Mouse (Mus musculus) liver, postnatal 0 days (tissue): ENCODE measurements around the gene Ryr3. TPM values are rescaled to one million over a fixed set of nuclear protein-coding genes. Genes with fewer than 3 reads are reported as not detected.

Experiments
- ATAC-seq: fragments of 200-750 bp; cut with Nextera tagmentation; 2 replicates; pipeline ENCODE4 v1.8.0; 2017; ENCODE audit warnings: mild to moderate bottlenecking, moderate library complexity
- DNase-seq: peaks from one replicate; pipeline ENCODE4 v3.0.0-alpha.2; 2016
- H3K27ac ChIP-seq: fragments of 300-500 bp; sonication (generic); 2 replicates; pipeline ENCODE4 v1.5.1; 2014; ENCODE audit warnings: antibody characterized with exemption, moderate library complexity, mild to moderate bottlenecking, low read depth
- H3K27me3 ChIP-seq: fragments of 300-500 bp; sonication (generic); 2 replicates; pipeline ENCODE4 v1.6.1; 2014; ENCODE audit warnings: low read length, control low read depth, mixed read lengths; ENCODE audit not compliant: insufficient read depth
- H3K36me3 ChIP-seq: fragments of 300-500 bp; sonication (generic); replicated peaks from 2 replicates; pipeline ENCODE4 v1.6.1; 2014; ENCODE audit warnings: mild to moderate bottlenecking, control low read depth, low read length, moderate library complexity, mixed read lengths; ENCODE audit not compliant: insufficient read depth
- H3K4me1 ChIP-seq: fragments of 300-500 bp; sonication (generic); 2 replicates; pipeline ENCODE4 v1.6.1; 2014; ENCODE audit warnings: antibody characterized with exemption, mild to moderate bottlenecking, control low read depth; ENCODE audit not compliant: insufficient read depth
- H3K4me2 ChIP-seq: fragments of 300-500 bp; sonication (generic); 2 replicates; pipeline ENCODE4 v1.6.1; 2014; ENCODE audit warnings: low read depth, mild to moderate bottlenecking, low read length, moderate library complexity, mixed read lengths
- H3K4me3 ChIP-seq: fragments of 300-500 bp; sonication (generic); 2 replicates; pipeline ENCODE4 v1.5.1; 2014; ENCODE audit warnings: low read depth, low read length
- H3K9ac ChIP-seq: fragments of 300-500 bp; sonication (generic); replicated peaks from 2 replicates; pipeline ENCODE4 v1.6.1; 2014; ENCODE audit warnings: mild to moderate bottlenecking, moderate library complexity
- H3K9me3 ChIP-seq: fragments of 300-500 bp; sonication (generic); 2 replicates; pipeline ENCODE4 v1.6.1; 2016; ENCODE audit warnings: mild to moderate bottlenecking, control low read depth, low read length, mixed read lengths
- CTCF ChIP-seq: sonication (generic); IDR thresholded peaks from 2 replicates; pipeline ENCODE4 v1.5.1; 2016; ENCODE audit warnings: antibody characterized with exemption, low read depth
- EP300 ChIP-seq: IDR thresholded peaks from 2 replicates; pipeline ENCODE4 v1.6.1; 2016; ENCODE audit warnings: antibody characterized with exemption, low read depth, mild to moderate bottlenecking
- WGBS: fragments of 180-500 bp; shearing (Covaris S2); extraction: QIAGEN DNeasy Blood & Tissue Kit; methylation state at CpG from one replicate; pipeline ENCODE4 v1.1.7; 2014; ENCODE audit not compliant: insufficient replicate concordance; 5-methylcytosine and 5-hydroxymethylcytosine counted together
- polyA plus RNA-seq: library from polyadenylated mRNA; unstranded; fragments of >200 nt; fragmentation: Nextera tagmentation; extraction: Ambion mirVana; gene quantifications from 2 replicates; pipeline ENCODE4 v1.2.1, GENCODE M21; 2015

Gene Ryr3
- polyA plus RNA-seq, 1 experiment from 2014 or later, result not detected

DNA sequence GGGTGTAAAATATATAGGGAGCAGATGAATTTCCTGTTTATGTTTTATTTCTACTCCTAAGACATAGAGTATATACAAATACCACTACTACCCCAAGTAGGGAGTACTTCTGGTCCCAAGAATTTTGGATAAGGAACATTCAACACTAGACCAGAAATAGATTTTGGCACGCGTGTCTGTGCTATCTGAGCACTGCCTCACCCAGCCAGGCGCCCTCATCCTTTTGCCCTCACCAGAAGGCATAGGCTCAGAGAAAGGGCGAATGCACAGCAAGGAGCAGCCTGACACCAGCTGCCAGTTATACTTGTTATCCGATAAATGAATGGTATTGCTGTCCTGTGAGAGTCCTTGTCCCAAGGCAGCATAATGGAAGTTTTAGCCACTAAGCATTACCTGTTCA is 579.7 kb downstream of the Ryr3 start:
- H3K9ac ChIP-seq, result no peak overlapping the region
- H3K27ac ChIP-seq, result no peak overlapping the region
- H3K4me1 ChIP-seq, result no peaks in the 10 kb centered on the region
- no peak for ATAC-seq
- H3K4me3 ChIP-seq, result no peak overlapping the region
- DNase-seq, result no peak
- no peaks in the 10 kb centered on the region for H3K36me3 ChIP-seq
- WGBS, result 81% methylated on average over 5 of the region's 5 CpGs
- TF ChIP-seq CTCF (no peak), EP300 (no peak)
- no peaks in the 10 kb centered on the region for H3K27me3 ChIP-seq
- no peak overlapping the region for H3K4me2 ChIP-seq
- no peaks in the 10 kb centered on the region for H3K9me3 ChIP-seq

DNA sequence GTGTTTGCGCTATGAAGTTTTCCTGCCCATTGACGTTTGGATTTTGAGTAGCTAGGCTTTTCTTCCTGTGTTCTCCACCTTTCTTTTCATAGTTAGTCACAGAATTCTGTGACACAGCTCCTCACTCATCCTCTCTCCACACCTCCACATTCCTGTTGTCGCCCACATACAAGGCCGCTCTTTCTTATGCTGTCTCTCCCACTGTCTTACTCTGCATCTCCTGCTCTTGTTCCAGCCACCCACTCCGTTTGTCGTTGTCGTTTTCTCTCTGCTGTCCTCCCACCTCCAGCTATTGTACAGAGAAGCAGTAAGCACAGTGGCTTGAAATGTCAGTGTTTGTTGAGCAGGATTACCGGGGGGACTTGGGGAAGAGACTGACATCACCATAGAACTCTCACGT is 584.4 kb downstream of the Ryr3 start:
- ATAC-seq (no peak), DNase-seq (no peak)
- no peaks in the 10 kb centered on the region for H3K9me3 ChIP-seq
- no peak overlapping the region for H3K4me3 ChIP-seq
- H3K4me1 ChIP-seq, result no peaks in the 10 kb centered on the region
- no peak overlapping the region for H3K9ac ChIP-seq
- 0 out of 2 replicates have a peak, but pooled peaks cover 8% of the 10 kb centered on the region for H3K36me3 ChIP-seq
- H3K27ac ChIP-seq, result no peak overlapping the region
- no peaks in the 10 kb centered on the region for H3K27me3 ChIP-seq
- no peak overlapping the region for H3K4me2 ChIP-seq
- 85% methylated on average over 9 of the region's 9 CpGs for WGBS
- TF ChIP-seq EP300, result no peak
- no peak for TF ChIP-seq CTCF

DNA sequence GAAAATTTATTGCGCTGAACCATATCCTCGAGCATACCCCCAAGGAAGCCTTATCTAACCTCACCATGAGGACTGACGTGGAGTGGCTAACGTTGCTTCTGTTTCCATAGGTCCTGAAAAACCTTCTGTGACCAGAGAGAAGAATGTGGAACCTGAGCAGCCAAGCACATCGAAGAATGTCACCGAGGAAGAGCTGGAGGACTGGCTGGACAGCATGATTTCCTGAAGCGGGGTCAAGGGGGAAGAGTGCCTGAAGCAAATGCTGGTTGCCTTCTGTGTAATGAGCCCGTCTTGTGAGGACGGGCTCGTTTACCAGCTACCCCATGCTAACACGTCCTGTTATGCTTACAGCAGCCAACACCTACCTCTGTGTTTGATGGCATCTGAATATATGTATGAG is 586.2 kb downstream of the Ryr3 start:
- Histone ChIP-seq H3K4me3 (no peak overlapping the region), H3K4me2 (no peak overlapping the region), H3K27ac (no peak overlapping the region), H3K9ac (no peak overlapping the region), H3K27me3 (no peaks in the 10 kb centered on the region), H3K4me1 (no peaks in the 10 kb centered on the region), H3K36me3 (0 out of 2 replicates have a peak, but pooled peaks cover 8% of the 10 kb centered on the region), H3K9me3 (no peaks in the 10 kb centered on the region)
- 73% methylated on average over 11 of the region's 11 CpGs for WGBS
- no peak for TF ChIP-seq CTCF
- TF ChIP-seq EP300, result no peak
- ATAC-seq, result no peak
- DNase-seq, result no peak

DNA sequence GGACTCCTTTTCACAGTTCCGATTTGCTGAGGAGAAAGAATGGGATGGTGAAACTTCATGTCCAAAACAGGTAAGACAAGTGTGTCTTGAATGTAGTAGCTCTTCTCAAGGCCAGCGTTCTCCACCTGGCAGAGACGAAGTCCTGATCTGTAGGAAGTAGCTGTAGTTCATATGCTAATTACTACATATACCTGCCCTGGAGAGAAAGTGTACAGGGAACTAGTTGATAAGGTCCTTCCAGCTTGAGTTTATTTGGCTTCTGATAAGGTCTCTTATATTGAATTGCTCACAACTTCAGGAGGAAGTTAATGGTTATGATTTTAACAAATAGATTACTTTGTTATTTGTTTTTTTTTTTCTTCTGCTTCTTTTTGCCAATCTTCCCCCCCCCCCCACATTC is 591.7 kb downstream of the Ryr3 start:
- no peak for TF ChIP-seq EP300
- no peak for TF ChIP-seq CTCF
- DNase-seq (no peak), ATAC-seq (no peak)
- no peaks in the 10 kb centered on the region for H3K4me1 ChIP-seq
- 0 out of 2 replicates have a peak, but pooled peaks cover 3% of the 10 kb centered on the region for H3K36me3 ChIP-seq
- H3K9me3 ChIP-seq, result no peaks in the 10 kb centered on the region
- H3K27me3 ChIP-seq, result no peaks in the 10 kb centered on the region
- H3K4me2 ChIP-seq, result no peak overlapping the region
- H3K4me3 ChIP-seq, result no peak overlapping the region
- H3K9ac ChIP-seq, result no peak overlapping the region
- 86% methylated on average over 3 of the region's 3 CpGs for WGBS
- no peak overlapping the region for H3K27ac ChIP-seq

DNA sequence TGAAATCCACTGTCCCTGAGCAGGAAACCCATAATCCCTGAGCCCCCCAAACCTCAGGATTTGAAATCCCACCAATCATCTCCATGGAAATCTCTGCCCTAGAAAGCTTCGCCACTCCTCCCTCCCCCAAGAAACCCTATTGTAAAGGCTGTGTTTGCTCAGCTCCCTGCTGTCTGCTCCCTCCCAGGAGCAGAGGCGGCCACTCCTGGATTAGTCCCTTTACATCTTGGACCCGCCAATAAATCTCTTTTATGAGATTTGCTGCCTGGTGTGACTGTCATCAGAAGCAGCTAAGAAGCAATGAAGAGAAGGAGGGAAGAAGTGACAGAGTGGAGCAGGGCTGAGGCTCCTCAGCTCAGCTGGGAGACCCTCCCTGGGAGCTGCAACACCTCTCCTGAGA is 599.7 kb downstream of the Ryr3 start:
- Histone ChIP-seq H3K27ac (no peak overlapping the region), H3K27me3 (no peaks in the 10 kb centered on the region), H3K9me3 (no peaks in the 10 kb centered on the region), H3K36me3 (no peaks in the 10 kb centered on the region), H3K9ac (no peak overlapping the region), H3K4me1 (no peaks in the 10 kb centered on the region), H3K4me2 (no peak overlapping the region), H3K4me3 (no peak overlapping the region)
- no peak for ATAC-seq
- 73% methylated on average over 3 of the region's 3 CpGs for WGBS
- TF ChIP-seq EP300 (no peak), CTCF (no peak)
- no peak for DNase-seq

DNA sequence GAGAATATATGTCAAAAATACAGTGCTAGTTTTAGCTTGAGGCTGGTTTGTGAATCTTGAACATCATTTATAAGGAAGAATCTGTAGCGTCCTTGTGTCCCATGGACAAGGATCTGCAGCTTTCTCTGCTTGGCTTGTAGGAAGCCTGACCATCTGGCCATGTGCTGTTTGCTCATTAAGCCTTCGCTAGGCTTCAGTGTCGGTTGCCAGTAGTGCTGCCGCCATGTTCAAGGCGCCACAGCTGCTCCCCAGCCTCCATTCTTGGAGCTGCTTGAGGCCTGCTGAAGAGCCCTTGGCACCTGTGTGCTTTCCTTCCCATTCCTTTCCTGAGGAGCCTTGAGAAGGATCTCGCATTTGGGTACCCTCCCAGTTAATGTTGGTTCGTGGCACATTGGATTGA is 602.5 kb downstream of the Ryr3 start:
- WGBS, result 84% methylated on average over 7 of the region's 7 CpGs
- no peak for TF ChIP-seq CTCF

DNA sequence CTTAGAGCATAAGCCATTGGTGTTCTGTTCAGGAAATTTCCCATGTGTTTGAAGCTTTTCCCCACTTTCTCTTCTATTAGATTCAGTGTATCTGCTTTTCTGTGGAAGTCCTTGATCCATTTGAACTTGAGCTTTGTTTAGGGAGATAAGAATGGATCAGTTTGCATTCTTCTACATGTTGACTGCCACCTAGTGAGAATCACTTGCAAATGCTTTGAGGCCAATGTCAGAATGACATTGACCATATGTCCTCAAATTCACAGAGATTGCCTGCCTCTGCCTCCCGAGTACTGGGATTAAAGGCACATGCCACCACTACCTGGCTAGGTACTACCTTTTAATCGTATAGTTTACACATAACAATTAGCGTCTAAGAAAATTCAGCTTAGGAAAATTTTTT is 604.3 kb downstream of the Ryr3 start:
- Histone ChIP-seq H3K4me3 (no peak overlapping the region), H3K27me3 (no peaks in the 10 kb centered on the region), H3K4me2 (no peak overlapping the region), H3K27ac (no peak overlapping the region), H3K4me1 (no peaks in the 10 kb centered on the region), H3K9ac (no peak overlapping the region), H3K36me3 (no peaks in the 10 kb centered on the region), H3K9me3 (peaks cover 2% of the 10 kb centered on the region; the same call in 1 of the 2 replicates)
- ATAC-seq (no peak), DNase-seq (no peak)
- TF ChIP-seq EP300, result no peak
- TF ChIP-seq CTCF, result peak; percentile 53
- WGBS, result 73% methylated on average over 3 of the region's 3 CpGs

More for the DNA sequence above, 602.5 kb downstream of the Ryr3 start:
- H3K9ac ChIP-seq, result no peak overlapping the region
- DNase-seq, result no peak
- no peak for ATAC-seq
- peaks cover 2% of the 10 kb centered on the region; the same call in 1 of the 2 replicates for H3K9me3 ChIP-seq
- H3K27me3 ChIP-seq, result no peaks in the 10 kb centered on the region
- H3K4me1 ChIP-seq, result no peaks in the 10 kb centered on the region
- no peak overlapping the region for H3K27ac ChIP-seq
- H3K4me2 ChIP-seq, result no peak overlapping the region
- H3K36me3 ChIP-seq, result no peaks in the 10 kb centered on the region
- no peak overlapping the region for H3K4me3 ChIP-seq
